Mouse (Mus musculus) left cerebral cortex, postnatal 36 days (tissue): Measurements from ENCODE around the gene Ppp1r37. TPM values are rescaled to one million over a fixed set of nuclear protein-coding genes. Genes with fewer than 3 reads are reported as not detected.

Source experiments
- total RNA-seq, 2 experiments: library from RNA; stranded (reverse); gene quantifications; 2 replicates each; pipeline ENCODE4 v1.2.3; 2021

The Ppp1r37 gene
- total RNA-seq, 2 experiments from 2014 or later = 135 to 140 TPM

Other genes starting within 250 kb of the Ppp1r37 start
- 10 to 100 TPM; 35.6 to 41.8 TPM for gene Ercc1, start 218.3 kb downstream of the Ppp1r37 start, total RNA-seq
- gene Cd3eap, start 203.6 kb downstream of the Ppp1r37 start, total RNA-seq = 10 to 100 TPM; 17.3 to 17.6 TPM
- 1 to 10 TPM; 5.1 to 7.9 TPM for gene Ppp1r13l, start 203.3 kb downstream of the Ppp1r37 start, total RNA-seq
- gene Ercc2, start 181.1 kb downstream of the Ppp1r37 start, total RNA-seq = 10 to 100 TPM; 26.1 to 40.0 TPM
- gene Klc3, start 159.0 kb downstream of the Ppp1r37 start, total RNA-seq = 1 to 10 TPM; 2.6 to 3.3 TPM
- under 1 TPM; 0.35 to 0.41 TPM for gene Ckm, start 158.3 kb downstream of the Ppp1r37 start, total RNA-seq
- gene Mark4, start 104.3 kb downstream of the Ppp1r37 start, total RNA-seq = 10 to 100 TPM; 76.8 to 77.7 TPM
- under 1 TPM; 0.23 to 0.52 TPM for gene Exoc3l2, start 99.7 kb downstream of the Ppp1r37 start, total RNA-seq
- gene Bloc1s3, start 54.7 kb downstream of the Ppp1r37 start, total RNA-seq = 1 to 10 TPM; 6.8 to 7.2 TPM
- gene Trappc6a, start 54.7 kb downstream of the Ppp1r37 start, total RNA-seq = 10 to 100 TPM; 18.2 to 19.5 TPM
- under 1 TPM; 0.68 to 0.94 TPM for gene Nkpd1, start 45.2 kb downstream of the Ppp1r37 start, total RNA-seq
- 1 to 10 TPM; 1.2 to 1.3 TPM for gene Zfp296, start 14.2 kb upstream of the Ppp1r37 start, total RNA-seq
- gene Gemin7, start 14.5 kb upstream of the Ppp1r37 start, total RNA-seq = 10 to 100 TPM; 52.6 to 54.1 TPM
- 100 to 1,000 TPM in 1 of 2 experiments, 10 to 100 TPM in 1; 65.1 to 110 TPM for gene Clasrp, start 41.4 kb upstream of the Ppp1r37 start, total RNA-seq
- gene Relb, start 66.4 kb upstream of the Ppp1r37 start, total RNA-seq = 1 to 10 TPM; 4.6 to 6.7 TPM
- gene Clptm1, start 102.0 kb upstream of the Ppp1r37 start, total RNA-seq = 100 to 1,000 TPM; 147 to 157 TPM
- gene Apoc2, start 114.9 kb upstream of the Ppp1r37 start, total RNA-seq = not detected
- not detected for gene Gm44805, start 118.3 kb upstream of the Ppp1r37 start, total RNA-seq
- not detected for gene Apoc4, start 118.4 kb upstream of the Ppp1r37 start, total RNA-seq
- gene Apoc1, start 129.6 kb upstream of the Ppp1r37 start, total RNA-seq = 1 to 10 TPM; 1.5 to 2.9 TPM
- gene Apoe, start 136.1 kb upstream of the Ppp1r37 start, total RNA-seq = 1,000 to 10,000 TPM; 1,886 to 2,087 TPM
- gene Tomm40, start 152.4 kb upstream of the Ppp1r37 start, total RNA-seq = 100 to 1,000 TPM; 113 to 125 TPM
- 1 to 10 TPM; 7.2 to 9.3 TPM for gene Nectin2, start 187.4 kb upstream of the Ppp1r37 start, total RNA-seq
- gene Bcam, start 207.9 kb upstream of the Ppp1r37 start, total RNA-seq = 10 to 100 TPM; 12.2 to 13.1 TPM
- gene Cblc, start 233.7 kb upstream of the Ppp1r37 start, total RNA-seq = not detected